Mouse (Mus musculus) large intestine, adult 2 months (tissue): ENCODE data around the gene Meis2. TPM values are rescaled to one million over a fixed set of nuclear protein-coding genes. Genes with fewer than 3 reads are reported as not detected.

ENCODE experiments used
- DNase-seq: peaks from one replicate; pipeline ENCODE4 v3.0.0-alpha.2; 2012; ENCODE audit warnings: low read depth, low spot score
- WGBS: fragments of 180-500 bp; shearing (Covaris S2); methylation state at CpG from one replicate; pipeline ENCODE4 v1.1.7; 2018; 5-methylcytosine and 5-hydroxymethylcytosine counted together
- polyA plus RNA-seq: library from polyadenylated mRNA; depleted of rRNA; stranded (reverse); fragments of >200 nt; gene quantifications from 2 replicates; pipeline ENCODE4 v1.2.3, GENCODE M21; 2012

Gene Meis2
- polyA plus RNA-seq, 1 experiment = 6.1 TPM

- no peak for DNase-seq
- 64% methylated on average over 13 of the region's 13 CpGs for WGBS
These were observed 9.7 kb downstream of the Meis2 start for GRCm38 (mm10) chr2:116055686-116056620.

- 83% methylated on average over 5 of the region's 5 CpGs for WGBS
- no peak for DNase-seq
These were observed 11.7 kb downstream of the Meis2 start for GRCm38 (mm10) chr2:116053931-116054330.

- DNase-seq = no peak
These were observed 12.8 kb downstream of the Meis2 start for GRCm38 (mm10) chr2:116052688-116053421.

DNA sequence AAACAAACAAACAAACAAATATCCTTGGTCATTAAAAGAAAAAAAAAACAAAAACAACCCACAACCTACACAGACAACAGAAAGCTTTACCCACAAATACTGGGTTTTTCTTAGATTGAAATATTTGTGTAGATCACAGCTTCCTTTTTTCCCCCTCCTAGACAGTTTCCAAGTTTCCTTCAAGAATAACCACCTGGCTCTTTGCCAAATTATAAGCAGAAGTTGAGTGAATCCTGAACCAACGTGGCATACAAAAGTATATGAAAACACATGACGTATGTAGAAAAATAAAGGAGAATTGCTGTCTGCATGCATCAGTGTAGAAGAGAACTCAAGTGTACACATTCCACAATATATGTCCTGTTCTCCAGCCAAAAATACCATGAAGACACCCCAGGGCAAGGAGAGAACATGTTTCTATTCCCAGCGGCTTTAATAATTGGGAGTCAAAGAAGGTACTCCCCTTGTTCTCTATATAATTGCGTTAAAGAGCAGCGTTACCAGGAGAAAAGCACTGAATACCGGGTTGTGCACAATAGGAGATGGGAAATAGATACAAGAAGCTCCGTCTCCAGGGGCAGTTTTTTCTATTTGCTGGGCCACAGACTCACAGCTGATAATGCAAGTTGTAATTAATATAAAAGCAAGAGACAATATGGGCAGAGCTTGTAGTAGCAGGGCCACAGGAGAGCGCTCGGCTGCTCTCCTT lies 13.6 kb downstream of the Meis2 start:
- 71% methylated on average over 9 of the region's 9 CpGs for WGBS
- DNase-seq = no peak

DNA sequence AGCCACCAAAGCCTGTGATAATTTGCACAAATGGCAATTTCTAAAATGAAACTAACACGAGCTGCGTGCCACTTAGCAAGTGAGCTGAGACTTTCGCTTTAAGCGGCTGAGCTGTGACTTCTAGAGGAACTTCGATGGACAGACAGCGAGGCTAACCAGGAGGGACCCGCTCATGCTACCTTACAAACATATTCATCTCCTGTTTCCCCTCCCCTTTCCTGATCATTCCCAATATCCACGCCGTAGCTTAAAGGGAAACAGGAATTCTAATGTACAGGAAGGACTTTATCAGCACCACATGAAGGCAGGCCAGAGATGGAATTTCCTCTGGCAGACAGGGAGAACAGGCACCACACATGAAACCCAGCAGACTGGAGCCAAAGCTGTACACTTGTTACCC lies 15.9 kb downstream of the Meis2 start:
- WGBS = 75% methylated on average over 9 of the region's 9 CpGs
- no peak for DNase-seq

DNA sequence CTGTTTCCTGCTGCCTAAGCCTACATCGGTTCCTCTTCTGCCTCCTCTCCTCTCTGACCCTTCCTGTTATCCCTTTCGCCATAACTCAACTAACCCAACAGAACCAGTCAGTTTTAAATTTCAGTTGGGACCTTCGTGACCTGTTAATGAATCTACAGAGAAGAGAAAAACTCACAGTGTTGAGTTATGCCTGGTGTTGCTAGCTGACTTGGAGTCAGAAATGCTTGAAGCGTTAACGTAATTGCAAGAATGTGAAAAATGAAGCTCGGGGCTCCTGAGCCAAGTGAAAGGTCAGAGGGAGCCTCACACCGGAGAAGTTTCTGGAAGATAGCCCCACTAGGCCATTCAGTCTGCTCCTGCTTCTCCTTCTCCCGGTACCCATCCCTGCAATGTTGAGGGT lies 18.3 kb downstream of the Meis2 start:
- WGBS = 47% methylated on average over 8 of the region's 8 CpGs
- DNase-seq = no peak

DNA sequence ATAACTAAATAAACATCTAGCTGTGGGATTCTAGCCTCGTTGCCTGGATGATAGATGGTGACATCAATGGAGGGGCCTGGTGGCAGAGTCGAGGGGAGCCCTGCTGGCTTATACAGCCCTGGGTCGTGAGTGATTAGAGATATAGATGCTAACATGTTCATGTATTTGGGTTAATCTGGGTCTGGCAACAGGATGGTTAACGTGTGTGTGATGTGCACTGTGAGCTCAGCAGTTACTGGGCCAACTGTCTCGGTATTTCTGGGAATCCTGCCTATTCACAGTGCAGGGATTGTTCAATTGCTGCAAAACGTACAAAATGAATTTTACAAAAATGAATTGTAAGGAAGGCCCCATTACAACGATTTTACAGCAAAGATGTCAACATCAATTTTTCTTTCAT lies 20.6 kb downstream of the Meis2 start:
- 51% methylated on average over 7 of the region's 7 CpGs for WGBS
- DNase-seq = no peak

- no peak for DNase-seq
- WGBS = 82% methylated on average over 12 of the region's 12 CpGs
These were observed 22.5 kb downstream of the Meis2 start for GRCm38 (mm10) chr2:116042934-116043698.

DNA sequence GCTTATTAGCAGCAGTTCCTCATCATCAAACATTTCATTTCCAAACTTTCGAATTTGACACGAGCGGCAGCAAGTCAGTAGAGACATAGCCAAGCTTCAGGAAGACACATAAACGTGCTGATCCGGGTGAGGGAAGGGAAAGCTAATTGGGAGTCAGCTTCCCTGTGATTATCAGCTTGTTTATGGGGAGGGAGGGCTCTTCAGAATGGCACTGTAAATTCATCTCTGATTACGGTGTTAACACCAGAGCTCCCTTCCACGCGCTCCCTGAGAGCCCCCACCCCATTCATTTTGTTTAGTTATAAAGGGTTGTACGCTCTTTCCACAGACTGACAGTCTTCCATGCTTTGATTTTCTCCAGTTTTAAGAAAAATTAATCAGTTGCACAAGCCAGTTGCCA lies 23.2 kb downstream of the Meis2 start:
- no peak for DNase-seq
- 74% methylated on average over 9 of the region's 9 CpGs for WGBS

GRCm38 (mm10) chr2:116041683-116042262 lies 23.9 kb downstream of the Meis2 start:
- 89% methylated on average over 9 of the region's 9 CpGs for WGBS
- no peak for DNase-seq

DNA sequence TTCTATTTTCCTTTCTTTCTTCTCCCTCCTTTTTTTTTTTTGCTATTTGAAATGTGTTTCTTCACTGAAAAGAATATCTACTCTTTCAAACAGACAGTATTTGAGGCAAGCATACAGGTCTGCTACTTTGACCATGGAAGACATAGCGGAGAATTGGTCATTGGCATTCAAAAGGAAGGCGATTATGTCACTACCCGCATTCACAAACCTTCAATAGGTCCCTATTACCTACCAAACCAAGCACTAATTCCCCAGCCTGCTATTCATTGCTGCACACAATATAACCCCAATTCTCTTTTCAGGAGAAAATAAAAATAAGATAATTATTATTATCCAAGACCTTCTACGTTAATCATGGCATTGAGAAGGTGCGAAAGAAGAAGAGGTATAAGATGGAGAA lies 30.3 kb downstream of the Meis2 start:
- no peak for DNase-seq
- 94% methylated on average over 5 of the region's 5 CpGs for WGBS

DNA sequence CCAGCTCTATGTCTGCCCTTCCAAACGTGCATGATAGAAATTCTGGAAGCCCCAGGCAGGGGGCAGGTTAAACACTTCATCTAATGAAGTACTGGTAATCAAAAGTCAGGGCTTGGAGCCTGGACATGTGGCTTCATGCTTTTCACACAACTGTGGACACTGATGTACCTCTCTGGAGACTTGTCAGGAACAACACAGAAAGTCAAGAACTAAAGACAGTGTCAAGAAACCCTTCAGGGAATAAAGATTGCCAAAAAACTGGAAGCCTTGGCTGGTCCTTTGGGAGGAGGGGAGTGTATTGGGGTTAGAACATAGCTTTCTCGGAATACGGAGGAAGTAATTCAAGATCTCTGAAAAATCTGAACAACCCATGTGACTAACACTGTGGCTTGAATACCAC lies 37.5 kb downstream of the Meis2 start:
- 63% methylated on average over 3 of the region's 3 CpGs for WGBS
- no peak for DNase-seq

DNA sequence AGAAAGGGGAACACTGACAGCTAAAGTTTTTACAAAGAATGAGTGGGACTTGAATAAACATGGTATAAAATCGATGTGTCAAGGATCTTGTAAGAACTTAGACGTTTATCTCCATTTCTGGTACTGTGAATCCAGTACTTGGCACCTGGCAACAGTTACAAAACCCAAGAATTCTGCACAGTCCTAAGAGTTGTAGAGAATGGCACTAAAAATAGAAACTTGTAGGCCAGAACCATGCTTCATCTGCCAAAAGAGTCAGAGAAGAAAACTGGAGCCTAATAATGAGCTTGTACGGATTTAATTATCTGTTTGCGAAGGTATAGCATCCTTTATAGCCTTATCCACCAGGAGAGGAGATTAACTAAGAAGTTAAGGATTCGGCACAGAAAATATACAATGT lies 42.8 kb downstream of the Meis2 start:
- WGBS = 70% methylated on average over 5 of the region's 5 CpGs
- no peak for DNase-seq

DNA sequence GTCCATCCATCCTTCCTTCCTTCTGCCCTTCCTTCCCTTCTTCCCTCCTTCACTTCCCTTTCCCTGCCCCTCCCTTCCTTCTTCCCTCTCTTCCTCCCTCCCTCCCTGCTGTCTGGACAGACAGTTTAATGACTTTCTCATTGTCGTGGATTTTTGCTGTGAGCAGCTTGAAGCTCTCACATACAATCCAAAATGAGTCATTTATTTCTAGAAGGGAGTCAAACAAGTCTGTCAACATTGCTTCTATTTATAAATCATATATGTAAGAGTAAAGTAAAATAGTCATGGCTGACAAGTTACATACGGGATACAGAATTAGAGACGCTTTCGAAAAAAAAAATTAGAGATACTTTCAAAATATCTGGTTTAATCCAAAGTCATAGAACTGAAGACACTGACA lies 43.7 kb downstream of the Meis2 start:
- WGBS = 57% methylated on average over 4 of the region's 4 CpGs

DNA sequence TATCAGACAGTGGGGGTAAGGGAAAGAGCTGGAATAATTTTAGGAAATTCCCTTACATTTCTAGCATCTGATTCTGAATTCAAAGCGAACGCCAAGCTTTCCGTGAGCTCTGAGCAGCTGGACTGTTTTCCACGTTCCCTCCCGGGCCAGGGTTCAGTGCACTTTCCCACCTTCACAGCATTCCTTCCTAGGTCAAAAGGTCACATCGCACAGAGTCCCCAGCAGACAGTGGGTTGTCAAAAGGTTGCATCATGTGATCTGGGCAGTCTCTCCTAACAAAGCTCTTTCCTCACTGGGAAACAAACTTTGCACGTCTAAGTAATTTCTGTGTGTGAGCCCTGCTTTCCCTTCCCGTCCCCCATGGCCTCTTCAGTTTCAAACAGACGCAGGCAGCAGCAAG lies 44.6 kb downstream of the Meis2 start:
- DNase-seq = no peak
- 20% methylated on average over 9 of the region's 9 CpGs for WGBS

More for the DNA sequence above, 43.7 kb downstream of the Meis2 start:
- DNase-seq = no peak

DNA sequence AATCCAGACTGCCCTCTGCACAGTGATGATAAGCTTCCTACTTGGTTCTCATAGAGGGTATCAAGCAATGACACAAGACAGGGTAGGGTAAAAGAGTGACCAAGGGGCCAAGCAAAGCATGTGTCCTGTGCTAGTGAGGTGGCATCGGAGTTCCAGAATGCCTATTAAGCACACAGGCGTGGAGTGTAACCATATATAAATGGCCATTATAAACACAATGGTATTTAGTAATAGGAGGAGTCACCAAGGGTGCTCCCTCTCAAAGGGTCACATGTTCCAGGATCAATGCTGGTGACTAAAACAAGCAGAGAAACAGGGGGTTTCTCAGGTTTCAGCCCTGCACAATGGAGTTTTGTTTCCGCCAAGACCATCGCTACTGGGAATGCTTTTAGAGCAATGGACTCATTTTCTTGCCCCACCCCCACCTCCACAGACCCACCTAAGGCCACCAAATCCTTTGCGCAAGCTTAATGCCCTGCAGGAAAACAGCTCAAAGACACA lies 45.1 kb downstream of the Meis2 start:
- no peak for DNase-seq
- WGBS = 61% methylated on average over 5 of the region's 5 CpGs

- DNase-seq = no peak
- 62% methylated on average over 9 of the region's 9 CpGs for WGBS
These were observed 45.7 kb downstream of the Meis2 start for GRCm38 (mm10) chr2:116019959-116020358.

- DNase-seq = no peak
- 59% methylated on average over 6 of the region's 6 CpGs for WGBS
These were observed 46.2 kb downstream of the Meis2 start for GRCm38 (mm10) chr2:116019466-116019794.

DNA sequence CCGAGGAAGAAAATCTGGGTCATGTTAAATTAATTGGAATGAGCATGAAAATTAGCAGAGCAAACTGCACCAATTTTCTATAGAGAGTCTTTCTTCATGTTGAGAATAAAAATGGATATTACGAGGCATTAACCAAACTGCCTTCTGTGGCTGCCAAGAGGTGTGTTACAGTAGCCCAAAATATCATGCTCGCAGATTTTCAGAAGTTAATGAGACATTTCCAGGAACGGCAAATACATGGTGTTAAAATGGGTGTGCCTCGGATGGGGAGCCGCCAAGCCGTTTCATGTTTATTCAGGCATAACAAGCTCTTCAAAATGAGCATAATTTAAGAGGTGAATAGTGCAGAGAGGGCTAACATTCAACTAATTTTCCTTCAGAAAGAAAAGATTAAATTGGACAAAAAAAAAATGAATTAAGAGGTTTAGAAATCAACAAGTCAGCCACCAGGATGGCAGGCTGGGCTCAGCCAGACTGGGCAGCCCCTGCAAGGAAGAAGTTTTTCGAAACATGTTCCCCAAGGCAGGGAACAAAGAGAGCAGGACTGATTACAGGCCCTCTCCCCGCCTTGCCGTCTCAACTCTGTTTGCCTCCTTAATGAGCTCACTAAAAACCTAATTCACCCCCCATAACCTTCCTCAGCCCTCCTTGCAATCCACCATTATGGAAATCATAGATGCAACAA lies 46.7 kb downstream of the Meis2 start:
- 33% methylated on average over 10 of the region's 10 CpGs for WGBS
- DNase-seq = no peak
